Mouse (Mus musculus) CD4-positive naive resting alpha-beta T cell, adult 57 days (primary cell): ENCODE results near the gene Kpna2. TPM values are rescaled to one million over a fixed set of nuclear protein-coding genes. Genes with fewer than 3 reads are reported as not detected.

Experiments
- total RNA-seq: library from RNA; stranded (reverse); gene quantifications from one replicate; pipeline ENCODE4 v1.2.4, GENCODE M21; 2023

The Kpna2 gene
- total RNA-seq: 17.2 TPM

GRCm38 (mm10) chr11:106999151-106999948, at the start of gene Kpna2:
Gene Kpna2 (minus strand): TSS chr11:106999541.

GRCm38 (mm10) chr11:107025411-107026321, 26.3 kb upstream of the Kpna2 start, which contains the start of gene 1810010H24Rik:
Gene 1810010H24Rik (plus strand): TSS chr11:107025681.

Other genes starting within 250 kb of the Kpna2 start
- 222 TPM for gene Pecam1, start 248.9 kb downstream of the Kpna2 start, total RNA-seq
- 8.7 TPM for gene Milr1, start 248.3 kb downstream of the Kpna2 start, total RNA-seq
- 83.6 TPM for gene Polg2, start 220.0 kb downstream of the Kpna2 start, total RNA-seq
- gene Ddx5, start 210.4 kb downstream of the Kpna2 start, total RNA-seq: 3,062 TPM
- gene Cep95, start 210.3 kb downstream of the Kpna2 start, total RNA-seq: 39.8 TPM
- gene Smurf2, start 78.8 kb downstream of the Kpna2 start, total RNA-seq: 66.1 TPM
- gene 1810010H24Rik, start 26.1 kb upstream of the Kpna2 start, total RNA-seq: not detected
- 162 TPM for gene Bptf, start 132.6 kb upstream of the Kpna2 start, total RNA-seq
- 41.0 TPM for gene Nol11, start 189.8 kb upstream of the Kpna2 start, total RNA-seq